Mouse (Mus musculus): ENCODE data around the gene Ttc7.

DNA sequence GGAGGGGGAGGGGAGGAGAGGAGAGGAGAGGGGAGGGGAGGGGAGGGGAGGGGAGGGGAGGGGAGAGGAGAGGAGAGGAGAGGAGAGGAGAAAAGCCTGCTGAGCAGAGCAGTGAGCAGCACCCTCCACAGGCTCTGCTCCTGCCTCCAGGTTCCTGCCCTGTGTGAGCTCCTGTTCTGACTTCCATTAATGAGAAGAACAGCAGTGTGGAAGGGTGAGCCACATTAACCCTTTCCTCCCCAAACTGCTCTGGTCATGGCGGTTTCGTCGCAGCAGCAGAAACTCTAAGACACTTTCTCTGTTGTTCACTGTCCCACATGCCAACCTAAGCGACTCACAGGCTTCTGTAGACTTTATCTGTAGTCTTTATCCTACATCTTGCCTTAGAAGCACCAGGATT, 124.0 kb downstream of the Ttc7 start:
- TF ChIP-seq EP300 (IDR thresholded peaks at IDR 0.05; ENCODE audit: low read depth in 1 of 2, low read length in 2 of 2) (no peak), MAZ (IDR thresholded peaks at IDR 0.05; ENCODE audit: low read depth, low read length) (no peak), USF1 (IDR thresholded peaks at IDR 0.05; ENCODE audit: low read depth, low read length) (no peak), CTCF (IDR thresholded peaks at IDR 0.05 in 2 of 3, conservative IDR thresholded peaks at IDR 0.05 in 1 of 3; ENCODE audit: control insufficient read depth in 1 of 3, insufficient read depth in 1 of 3, low read depth in 2 of 3, low read length in 3 of 3, poor library complexity in 1 of 3, severe bottlenecking in 1 of 3) (no peak), JUND (IDR thresholded peaks at IDR 0.05; ENCODE audit: low read depth, low read length) (no peak), KAT2A (conservative IDR thresholded peaks at IDR 0.05; ENCODE audit: low read depth, low read length) (no peak), POLR2A (IDR thresholded peaks at IDR 0.05; ENCODE audit: control insufficient read depth in 1 of 2, insufficient read depth in 1 of 2, low read depth in 1 of 2, low read length in 2 of 2, poor library complexity in 1 of 2) (no peak), TAL1 (IDR thresholded peaks at IDR 0.05; ENCODE audit: low read length) (no peak), ETS1 (IDR thresholded peaks at IDR 0.05; ENCODE audit: low read depth, low read length) (no peak), RCOR1 (IDR thresholded peaks at IDR 0.05; ENCODE audit: low read depth, low read length) (no peak), MYC (IDR thresholded peaks at IDR 0.05; ENCODE audit: low read depth, low read length) (no peak), MAX (IDR thresholded peaks at IDR 0.05; ENCODE audit: low read length) (no peak)

All from MEL (cell line).